Mouse (Mus musculus) embryonic facial prominence, embryonic 10.5 days (tissue): ENCODE data around the gene Slc29a4. TPM values are rescaled to one million over a fixed set of nuclear protein-coding genes. Genes with fewer than 3 reads are reported as not detected.

ENCODE experiments used
- DNase-seq: peaks from one replicate; pipeline ENCODE4 v3.0.0-alpha.2; 2017; ENCODE audit warnings: low spot score
- H3K27ac ChIP-seq: fragments of 300-500 bp; sonication (generic); replicated peaks from 2 replicates; pipeline ENCODE4 v1.5.1; 2016; ENCODE audit warnings: mild to moderate bottlenecking
- H3K27me3 ChIP-seq: fragments of 300-500 bp; sonication (generic); replicated peaks from 2 replicates; pipeline ENCODE4 v1.6.1; 2016; ENCODE audit warnings: low read depth, mild to moderate bottlenecking; ENCODE audit not compliant: poor library complexity, severe bottlenecking
- H3K36me3 ChIP-seq: fragments of 300-500 bp; sonication (generic); replicated peaks from 2 replicates; pipeline ENCODE4 v1.6.1; 2016; ENCODE audit warnings: mild to moderate bottlenecking, moderate library complexity
- H3K4me1 ChIP-seq: fragments of 300-500 bp; sonication (generic); 2 replicates; pipeline ENCODE4 v1.6.1; 2016
- H3K4me3 ChIP-seq: fragments of 300-500 bp; sonication (generic); 2 replicates; pipeline ENCODE4 v1.5.1; 2016; ENCODE audit warnings: mild to moderate bottlenecking, moderate library complexity
- H3K9me3 ChIP-seq: fragments of 300-500 bp; sonication (generic); 2 replicates; pipeline ENCODE4 v1.6.1; 2016; ENCODE audit warnings: mild to moderate bottlenecking
- WGBS: fragments of 180-500 bp; shearing (Covaris S2); methylation state at CpG from one replicate; pipeline ENCODE4 v1.1.7; 2016; 5-methylcytosine and 5-hydroxymethylcytosine counted together
- polyA plus RNA-seq: library from polyadenylated mRNA; unstranded; fragments of >200 nt; fragmentation: Nextera tagmentation; extraction: Ambion mirVana; gene quantifications from 2 replicates; pipeline ENCODE4 v1.2.1, GENCODE M21; 2016

The Slc29a4 gene
- polyA plus RNA-seq, 1 experiment from 2014 or later = 19.6 TPM

GRCm38 (mm10) chr5:142762082-142762807 lies 69.9 kb downstream of the Slc29a4 start:
- Histone ChIP-seq H3K36me3 (peaks cover 100% of the 10 kb centered on the region), H3K4me1 (0 out of 2 replicates have a peak, but pooled peaks cover 2% of the 10 kb centered on the region), H3K27me3 (no peaks in the 10 kb centered on the region), H3K9me3 (no peaks in the 10 kb centered on the region), H3K27ac (no peak overlapping the region), H3K4me3 (no peak overlapping the region)
- no peak for DNase-seq
- 91% methylated on average over 21 of the region's 21 CpGs for WGBS

DNA sequence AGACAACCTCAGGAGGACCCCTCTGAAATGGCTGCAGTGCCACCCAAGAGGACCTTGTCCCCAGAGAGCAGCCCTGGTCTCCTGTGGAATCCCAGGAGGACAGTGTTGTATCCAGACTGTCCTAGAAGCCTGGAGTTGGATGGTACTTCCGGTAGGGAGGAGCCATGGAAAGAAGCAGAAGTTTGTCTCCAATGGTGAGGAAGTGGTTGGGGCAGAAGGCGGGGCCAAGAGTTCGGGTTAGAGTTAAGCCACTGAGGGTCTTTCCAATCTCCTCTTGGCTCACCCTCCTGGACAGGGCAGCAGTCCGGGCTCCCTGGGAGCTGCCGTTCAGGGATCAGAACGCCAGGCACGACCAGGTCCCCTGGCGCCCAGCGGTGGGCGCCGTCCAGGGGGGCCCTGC lies 72.0 kb downstream of the Slc29a4 start:
- peaks cover 13% of the 10 kb centered on the region for H3K4me1 ChIP-seq
- no peaks in the 10 kb centered on the region for H3K27me3 ChIP-seq
- peaks cover 97% of the 10 kb centered on the region for H3K36me3 ChIP-seq
- no peak overlapping the region for H3K4me3 ChIP-seq
- H3K27ac ChIP-seq = 0 out of 2 replicates have a peak overlapping the region, but pooled peaks have one; percentile 20
- DNase-seq = no peak
- no peaks in the 10 kb centered on the region for H3K9me3 ChIP-seq
- 53% methylated on average over 11 of the region's 11 CpGs for WGBS

DNA sequence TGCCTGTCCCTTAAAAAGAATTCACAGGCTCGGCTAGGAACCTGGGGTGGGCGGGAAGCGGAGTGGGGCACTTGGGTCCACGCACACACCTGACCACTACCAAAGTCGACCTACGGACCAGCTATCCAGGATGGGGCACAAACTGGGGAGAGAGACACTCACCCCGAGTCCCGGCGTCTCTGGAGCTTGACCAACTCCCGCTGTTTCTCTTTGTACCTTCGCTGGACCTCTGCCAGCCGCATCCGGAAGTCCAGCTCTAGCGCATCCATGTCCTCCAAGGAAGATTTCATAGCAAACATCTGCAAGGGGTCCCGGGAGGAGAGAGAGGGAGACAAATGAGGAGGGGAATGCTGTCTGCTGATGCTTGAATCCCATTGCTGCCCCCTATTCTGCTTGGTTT lies 72.6 kb downstream of the Slc29a4 start:
- H3K36me3 ChIP-seq = peaks cover 97% of the 10 kb centered on the region

GRCm38 (mm10) chr5:142766708-142767107 lies 74.4 kb downstream of the Slc29a4 start:
- H3K27me3 ChIP-seq = no peaks in the 10 kb centered on the region
- H3K9me3 ChIP-seq = no peaks in the 10 kb centered on the region
- H3K27ac ChIP-seq = no peak overlapping the region
- H3K4me1 ChIP-seq = peaks cover 30% of the 10 kb centered on the region
- DNase-seq = no peak
- 91% methylated on average over 3 of the region's 3 CpGs for whole genome bisulfite sequencing
- no peak overlapping the region for H3K4me3 ChIP-seq
- H3K36me3 ChIP-seq = peaks cover 97% of the 10 kb centered on the region

More for the DNA sequence above, 72.6 kb downstream of the Slc29a4 start:
- DNase-seq = no peak
- H3K9me3 ChIP-seq = no peaks in the 10 kb centered on the region
- H3K4me1 ChIP-seq = peaks cover 19% of the 10 kb centered on the region
- no peaks in the 10 kb centered on the region for H3K27me3 ChIP-seq
- WGBS = 84% methylated on average over 15 of the region's 15 CpGs
- no peak overlapping the region for H3K27ac ChIP-seq
- H3K4me3 ChIP-seq = no peak overlapping the region

DNA sequence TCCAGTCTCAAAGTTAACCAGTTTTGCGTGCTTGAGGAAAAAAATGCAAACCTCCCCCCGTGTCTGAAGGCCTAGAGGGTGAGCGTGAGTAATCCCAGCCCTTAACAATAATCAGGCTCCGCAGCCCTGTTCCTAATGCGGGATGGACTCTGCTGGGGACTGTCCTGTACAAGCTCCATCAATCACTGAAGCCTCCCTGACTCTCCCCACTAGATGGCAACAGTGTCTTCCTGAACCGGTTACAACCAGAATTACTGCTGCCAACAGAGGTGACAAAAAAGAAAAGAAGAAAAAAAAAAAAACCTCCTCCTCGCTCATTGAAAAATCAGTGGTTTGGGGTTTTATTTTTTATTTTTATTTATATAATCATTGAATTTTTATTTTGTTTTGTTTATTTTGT lies 75.6 kb downstream of the Slc29a4 start:
- Histone ChIP-seq H3K9me3 (no peaks in the 10 kb centered on the region), H3K27ac (no peak overlapping the region), H3K4me1 (peaks cover 30% of the 10 kb centered on the region), H3K36me3 (peaks cover 97% of the 10 kb centered on the region), H3K27me3 (no peaks in the 10 kb centered on the region), H3K4me3 (no peak overlapping the region)
- peak; percentile 63 for DNase-seq
- WGBS = 25% methylated on average over 7 of the region's 7 CpGs

GRCm38 (mm10) chr5:142768352-142769267 lies 76.3 kb downstream of the Slc29a4 start:
- 52% methylated on average over 10 of the region's 10 CpGs for WGBS
- Histone ChIP-seq H3K4me3 (no peak overlapping the region), H3K36me3 (peaks cover 97% of the 10 kb centered on the region), H3K27ac (peak overlapping the region; percentile 46), H3K27me3 (no peaks in the 10 kb centered on the region), H3K9me3 (no peaks in the 10 kb centered on the region), H3K4me1 (peaks cover 30% of the 10 kb centered on the region)
- peak; percentile 46 for DNase-seq

DNA sequence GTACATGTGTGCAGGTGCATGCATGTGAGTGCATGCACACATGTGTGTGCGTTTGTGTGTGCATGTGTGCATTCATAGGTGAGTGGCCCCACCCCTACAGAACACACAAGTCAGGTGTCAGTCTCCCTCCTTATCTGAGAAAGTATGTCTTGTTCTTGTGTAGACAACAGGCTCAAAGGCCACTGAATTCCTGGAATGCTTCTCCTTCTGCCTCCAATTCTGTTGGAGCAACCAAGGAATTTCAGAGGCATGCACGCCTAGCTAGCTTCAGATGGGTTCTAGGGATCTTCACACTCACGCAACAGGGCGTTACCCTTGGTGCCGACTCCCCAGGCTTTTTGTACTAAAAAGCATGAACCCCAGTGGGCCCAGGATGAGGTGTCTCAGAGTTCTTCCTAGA lies 77.3 kb downstream of the Slc29a4 start:
- Histone ChIP-seq H3K4me3 (no peak overlapping the region), H3K9me3 (no peaks in the 10 kb centered on the region), H3K27me3 (no peaks in the 10 kb centered on the region), H3K4me1 (peaks cover 28% of the 10 kb centered on the region), H3K36me3 (peaks cover 97% of the 10 kb centered on the region), H3K27ac (no peak overlapping the region; the same call in 1 of the 2 replicates)
- whole genome bisulfite sequencing = 69% methylated on average over 5 of the region's 5 CpGs
- no peak for DNase-seq

- Histone ChIP-seq H3K27ac (no peak overlapping the region), H3K4me1 (peaks cover 28% of the 10 kb centered on the region), H3K4me3 (no peak overlapping the region), H3K27me3 (no peaks in the 10 kb centered on the region), H3K36me3 (peaks cover 97% of the 10 kb centered on the region), H3K9me3 (no peaks in the 10 kb centered on the region)
- DNase-seq = no peak
- 89% methylated on average over 4 of the region's 4 CpGs for WGBS
Measured at GRCm38 (mm10) chr5:142771034-142771433, 78.7 kb downstream of the Slc29a4 start.

GRCm38 (mm10) chr5:142771964-142772363 lies 79.7 kb downstream of the Slc29a4 start:
- DNase-seq = no peak

More at GRCm38 (mm10) chr5:142771964-142772363, 79.7 kb downstream of the Slc29a4 start:
- 93% methylated on average over 15 of the region's 15 CpGs for WGBS
- Histone ChIP-seq H3K27me3 (no peaks in the 10 kb centered on the region), H3K4me1 (peaks cover 28% of the 10 kb centered on the region), H3K4me3 (no peak overlapping the region), H3K9me3 (no peaks in the 10 kb centered on the region), H3K36me3 (peaks cover 97% of the 10 kb centered on the region), H3K27ac (no peak overlapping the region)

Other genes starting within 250 kb of the Slc29a4 start
- 14.1 and 14.8 TPM in 2 replicates for gene Ap5z1, start 228.6 kb upstream of the Slc29a4 start, polyA plus RNA-seq
- 0.05 and 0.20 TPM in 2 replicates for gene Papolb, start 162.4 kb upstream of the Slc29a4 start, polyA plus RNA-seq
- gene Radil, start 141.4 kb upstream of the Slc29a4 start, polyA plus RNA-seq = 4.3 and 5.1 TPM in 2 replicates
- 1.8 and 2.9 TPM in 2 replicates for gene Mmd2, start 83.7 kb upstream of the Slc29a4 start, polyA plus RNA-seq
- gene Wipi2, start 64.8 kb upstream of the Slc29a4 start, polyA plus RNA-seq = 66.4 and 68.0 TPM in 2 replicates
- 21.8 and 26.5 TPM in 2 replicates for gene Tnrc18, start 125.2 kb downstream of the Slc29a4 start, polyA plus RNA-seq
- 25.6 and 25.9 TPM in 2 replicates for gene Fbxl18, start 202.9 kb downstream of the Slc29a4 start, polyA plus RNA-seq
- 15,960 and 16,856 TPM in 2 replicates for gene Actb, start 214.2 kb downstream of the Slc29a4 start, polyA plus RNA-seq